ENCODE assay signal across 25 mouse cellular contexts in genomic region chr7:19633197-19633596, GRCm38 (mm10). TPM values are rescaled to one million over a fixed set of nuclear protein-coding genes. Genes with fewer than 3 reads are reported as not detected.
DNase-seq lines count a peak whose midpoint lies in the region; ATAC-seq lines count a peak whose summit lies in the region.
"Had no signal": no experiment of that assay in that cellular context is flagged by ENCODE, and none has a peak within 500 bp of the region (broad histone marks: within the 10 kb centered on the region; RNA-seq: fewer than 3 reads in every experiment).

No protein-coding gene starts in this region.

- H3K27ac ChIP-seq in liver, embryonic 11.5 days (ENCODE audit: low read depth, low read length) = peak overlapping the region; percentile 72
- H3K27ac ChIP-seq in liver, embryonic 13.5 days = peak overlapping the region; percentile 85
- peak overlapping the region; percentile 50 for H3K27ac ChIP-seq in liver, embryonic 16.5 days (ENCODE audit: low read length)
- H3K27ac ChIP-seq: forebrain, embryonic 10.5 days; forebrain, embryonic 13.5 days; heart, embryonic 15.5 days; hindbrain, embryonic 13.5 days had no signal

- peaks cover 24% of the 10 kb centered on the region for H3K4me1 ChIP-seq in liver, embryonic 11.5 days (replicated peaks; ENCODE audit: control insufficient read depth, insufficient read depth, low read length)
- H3K4me1 ChIP-seq in liver, embryonic 13.5 days (replicated peaks) = peaks cover 53% of the 10 kb centered on the region
- peaks cover 37% of the 10 kb centered on the region for H3K4me1 ChIP-seq in liver, embryonic 16.5 days (ENCODE audit: control insufficient read depth, low read depth, low read length)
- H3K4me1 ChIP-seq: heart, embryonic 12.5 days had no signal

- ATAC-seq in liver, embryonic 11.5 days (replicated peaks; ENCODE audit: low FRiP score) = no peak
- ATAC-seq in liver, embryonic 13.5 days (ENCODE audit: low read depth) = no peak
- ATAC-seq in liver, embryonic 16.5 days (ENCODE audit: low read depth) = no peak
- ATAC-seq: CD4-positive, CD25-positive, alpha-beta regulatory T cell, adult 4 months; forebrain, embryonic 13.5 days; forebrain, embryonic 16.5 days; hindbrain, embryonic 16.5 days had no signal

- no peaks in the 10 kb centered on the region for H3K27me3 ChIP-seq in liver, embryonic 11.5 days (replicated peaks; ENCODE audit: control insufficient read depth, insufficient read depth, low read length)
- H3K27me3 ChIP-seq in liver, embryonic 13.5 days = no peaks in the 10 kb centered on the region
- H3K27me3 ChIP-seq in liver, embryonic 16.5 days (ENCODE audit: control insufficient read depth, insufficient read depth, low read depth, low read length) = no peaks in the 10 kb centered on the region
- H3K27me3 ChIP-seq: forebrain, embryonic 13.5 days; heart, embryonic 12.5 days; heart, embryonic 15.5 days; hindbrain, embryonic 13.5 days had no signal

- H3K4me2 ChIP-seq in liver, embryonic 11.5 days = no peak overlapping the region
- H3K4me2 ChIP-seq in liver, embryonic 13.5 days = peak overlapping the region; percentile 55
- H3K4me2 ChIP-seq in liver, embryonic 16.5 days (ENCODE audit: low read depth, low read length) = peak overlapping the region; percentile 24; the same call in 1 of the 2 replicates
- H3K4me2 ChIP-seq: forebrain, embryonic 13.5 days; heart, embryonic 12.5 days; heart, embryonic 15.5 days; hindbrain, embryonic 13.5 days had no signal

- no peak for DNase-seq in liver, embryonic 11.5 days (ENCODE audit: low spot score)
- DNase-seq in liver = no peak
- no peak for DNase-seq in liver, embryonic 13.5 days
- DNase-seq in lung, postnatal 4 days = no peak
- no peak for DNase-seq in lung, postnatal 14 days
- DNase-seq: adrenal gland, postnatal 10 days; adrenal gland, postnatal 36 days; cerebellum, adult 18-20 months; cerebellum, adult 9-10 months; cerebellum, postnatal 14 days; gastrocnemius, postnatal 10 days; gastrocnemius, postnatal 36 days; heart, postnatal 14 days had no signal

- WGBS in liver, embryonic 11.5 days = 90% methylated on average over 17 of the region's 17 CpGs
- WGBS in liver, embryonic 13.5 days (ENCODE audit: insufficient replicate concordance) = 82% methylated on average over 17 of the region's 17 CpGs
- 81% methylated on average over 17 of the region's 17 CpGs for WGBS in liver, embryonic 16.5 days (ENCODE audit: insufficient replicate concordance)

- H3K4me3 ChIP-seq in liver, embryonic 11.5 days (ENCODE audit: low read depth, low read length) = no peak overlapping the region
- no peak overlapping the region for H3K4me3 ChIP-seq in liver, embryonic 13.5 days (replicated peaks)
- no peak overlapping the region for H3K4me3 ChIP-seq in liver, embryonic 16.5 days (ENCODE audit: low read depth, low read length)
- H3K4me3 ChIP-seq: forebrain, embryonic 10.5 days; forebrain, embryonic 13.5 days; heart, embryonic 12.5 days; heart, embryonic 15.5 days; hindbrain, embryonic 13.5 days had no signal

- H3K9ac ChIP-seq in liver, embryonic 11.5 days (ENCODE audit: low read depth, low read length) = no peak overlapping the region
- peak overlapping the region; percentile 47; the same call in 1 of the 2 replicates for H3K9ac ChIP-seq in liver, embryonic 13.5 days
- H3K9ac ChIP-seq in liver, embryonic 16.5 days (ENCODE audit: low read depth, low read length) = no peak overlapping the region
- H3K9ac ChIP-seq: forebrain, embryonic 13.5 days; heart, embryonic 12.5 days; heart, embryonic 15.5 days; hindbrain, embryonic 13.5 days had no signal

- no peaks in the 10 kb centered on the region for H3K9me3 ChIP-seq in liver, embryonic 11.5 days (ENCODE audit: control insufficient read depth, low read length)
- no peaks in the 10 kb centered on the region for H3K9me3 ChIP-seq in liver, embryonic 13.5 days (replicated peaks)
- H3K9me3 ChIP-seq in liver, embryonic 16.5 days (replicated peaks; ENCODE audit: control insufficient read depth, low read length) = no peaks in the 10 kb centered on the region
- H3K9me3 ChIP-seq: forebrain, embryonic 10.5 days; forebrain, embryonic 13.5 days; heart, embryonic 12.5 days; heart, embryonic 15.5 days; hindbrain, embryonic 13.5 days had no signal

- peaks cover 41% of the 10 kb centered on the region for H3K36me3 ChIP-seq in liver, embryonic 11.5 days (ENCODE audit: control insufficient read depth, insufficient read depth, low read length)
- H3K36me3 ChIP-seq in liver, embryonic 13.5 days = peaks cover 65% of the 10 kb centered on the region
- peaks cover 33% of the 10 kb centered on the region for H3K36me3 ChIP-seq in liver, embryonic 16.5 days (ENCODE audit: control insufficient read depth, insufficient read depth)

RNA-seq across cellular contexts. Expression of gene Relb, which starts 4.0 kb away (rescaled TPM):
- polyA plus RNA-seq in liver, embryonic 11.5 days (2014; fragmentation: Nextera tagmentation; extraction: Ambion mirVana) = 2.0 and 2.3 TPM in 2 replicates
- polyA plus RNA-seq in liver, embryonic 13.5 days (2015; fragmentation: Nextera tagmentation; extraction: Ambion mirVana) = 1.6 and 1.7 TPM in 2 replicates
- 1.5 and 1.7 TPM in 2 replicates for polyA plus RNA-seq in liver, embryonic 16.5 days (2015; fragmentation: Nextera tagmentation; extraction: Ambion mirVana)

RNA-seq across cellular contexts. Expression of gene Clasrp, which starts 28.9 kb away (rescaled TPM):
- 33.4 and 45.5 TPM in 2 replicates for polyA plus RNA-seq in liver, embryonic 11.5 days (2014; fragmentation: Nextera tagmentation; extraction: Ambion mirVana)
- 14.3 and 15.7 TPM in 2 replicates for polyA plus RNA-seq in liver, embryonic 13.5 days (2015; fragmentation: Nextera tagmentation; extraction: Ambion mirVana)
- 9.4 and 11.4 TPM in 2 replicates for polyA plus RNA-seq in liver, embryonic 16.5 days (2015; fragmentation: Nextera tagmentation; extraction: Ambion mirVana)

RNA-seq across cellular contexts. Expression of gene Clptm1, which starts 31.6 kb away (rescaled TPM):
- polyA plus RNA-seq in liver, embryonic 11.5 days (2014; fragmentation: Nextera tagmentation; extraction: Ambion mirVana) = 89.9 and 94.9 TPM in 2 replicates
- 45.2 and 51.0 TPM in 2 replicates for polyA plus RNA-seq in liver, embryonic 13.5 days (2015; fragmentation: Nextera tagmentation; extraction: Ambion mirVana)
- 36.2 and 42.7 TPM in 2 replicates for polyA plus RNA-seq in liver, embryonic 16.5 days (2015; fragmentation: Nextera tagmentation; extraction: Ambion mirVana)

RNA-seq across cellular contexts. Expression of gene Apoc2, which starts 44.5 kb away (rescaled TPM):
- polyA plus RNA-seq in liver, embryonic 11.5 days (2014; fragmentation: Nextera tagmentation; extraction: Ambion mirVana) = 235 and 244 TPM in 2 replicates
- 568 and 648 TPM in 2 replicates for polyA plus RNA-seq in liver, embryonic 13.5 days (2015; fragmentation: Nextera tagmentation; extraction: Ambion mirVana)
- polyA plus RNA-seq in liver, embryonic 16.5 days (2015; fragmentation: Nextera tagmentation; extraction: Ambion mirVana) = 1,344 and 1,420 TPM in 2 replicates
- polyA plus RNA-seq: C2C12; CD4-positive, CD25-positive, alpha-beta regulatory T cell, adult 4 months; forebrain, embryonic 10.5 days; forebrain, embryonic 13.5 days; forebrain, embryonic 16.5 days; hindbrain, embryonic 13.5 days; hindbrain, embryonic 16.5 days had no signal

RNA-seq across cellular contexts. Expression of gene Gm44805, which starts 48.0 kb away (rescaled TPM):
- polyA plus RNA-seq in liver, embryonic 11.5 days (2014; fragmentation: Nextera tagmentation; extraction: Ambion mirVana) = not detected in 2 replicates
- polyA plus RNA-seq in liver, embryonic 13.5 days (2015; fragmentation: Nextera tagmentation; extraction: Ambion mirVana) = 5.6 and 7.5 TPM in 2 replicates
- polyA plus RNA-seq in liver, embryonic 16.5 days (2015; fragmentation: Nextera tagmentation; extraction: Ambion mirVana) = 20.6 and 35.3 TPM in 2 replicates
- polyA plus RNA-seq: C2C12; CD4-positive, CD25-positive, alpha-beta regulatory T cell, adult 4 months; embryonic facial prominence, embryonic 11.5 days; embryonic facial prominence, embryonic 14.5 days; forebrain, embryonic 10.5 days; forebrain, embryonic 13.5 days; forebrain, embryonic 16.5 days; heart, embryonic 12.5 days; hindbrain, embryonic 13.5 days; hindbrain, embryonic 16.5 days had no signal
